Mouse (Mus musculus): ENCODE measurements around the gene Rapgef5. TPM values are rescaled to one million over a fixed set of nuclear protein-coding genes. Genes with fewer than 3 reads are reported as not detected.

Gene Rapgef5
- polyA plus RNA-seq, 1 experiment, result 50.9 TPM

DNA sequence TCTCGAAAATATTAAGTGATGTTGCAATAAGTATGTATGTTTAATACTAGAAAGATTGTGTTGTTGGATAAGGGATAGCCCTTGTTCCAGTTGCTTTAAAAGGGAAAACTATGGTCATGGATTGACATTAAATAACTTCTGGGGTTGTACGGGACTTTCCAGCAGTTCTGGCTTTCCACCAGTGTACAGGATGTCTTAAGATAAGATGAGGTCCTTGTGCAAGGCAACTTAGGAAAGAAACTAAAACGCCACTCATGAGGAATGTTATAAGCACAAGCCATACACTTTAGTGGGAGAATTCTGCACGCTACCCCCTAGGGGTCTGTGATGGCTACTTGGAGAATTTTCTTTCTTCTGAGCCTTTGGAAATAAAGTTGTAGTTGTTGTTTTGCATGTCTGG is 140.7 kb downstream of the Rapgef5 start:
- no peak for TF ChIP-seq POLR2A (IDR thresholded peaks at IDR 0.05; ENCODE audit: borderline replicate concordance, extremely low read depth, insufficient read depth, insufficient read length, poor library complexity, severe bottlenecking)
- TF ChIP-seq CTCF (IDR thresholded peaks at IDR 0.05; ENCODE audit: borderline replicate concordance, extremely low read depth, insufficient read depth, insufficient read length), result no peak
- no peak for DNase-seq (ENCODE audit: low read depth)

DNA sequence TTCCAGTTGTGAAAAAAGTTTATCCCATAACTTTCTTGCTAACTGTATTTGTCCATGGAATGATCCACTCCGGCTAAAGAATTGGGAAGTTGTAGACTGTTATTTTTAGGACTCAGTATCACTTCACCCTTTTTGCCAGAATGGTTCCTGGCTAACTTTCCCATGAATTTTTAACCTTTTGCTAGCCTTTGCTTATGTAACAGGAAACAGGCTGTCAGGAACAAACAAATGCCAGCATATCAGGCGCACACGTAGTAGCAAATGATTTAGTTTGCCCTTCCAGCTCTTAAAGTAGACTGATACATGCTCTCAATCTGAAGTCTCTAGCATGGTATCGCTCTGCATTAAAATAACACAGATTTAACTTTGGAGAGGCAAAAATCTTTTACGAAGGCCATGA is 141.5 kb downstream of the Rapgef5 start:
- DNase-seq (ENCODE audit: low read depth), result no peak
- no peak for TF ChIP-seq CTCF (IDR thresholded peaks at IDR 0.05; ENCODE audit: borderline replicate concordance, extremely low read depth, insufficient read depth, insufficient read length)
- TF ChIP-seq POLR2A (IDR thresholded peaks at IDR 0.05; ENCODE audit: borderline replicate concordance, extremely low read depth, insufficient read depth, insufficient read length, poor library complexity, severe bottlenecking), result no peak

DNA sequence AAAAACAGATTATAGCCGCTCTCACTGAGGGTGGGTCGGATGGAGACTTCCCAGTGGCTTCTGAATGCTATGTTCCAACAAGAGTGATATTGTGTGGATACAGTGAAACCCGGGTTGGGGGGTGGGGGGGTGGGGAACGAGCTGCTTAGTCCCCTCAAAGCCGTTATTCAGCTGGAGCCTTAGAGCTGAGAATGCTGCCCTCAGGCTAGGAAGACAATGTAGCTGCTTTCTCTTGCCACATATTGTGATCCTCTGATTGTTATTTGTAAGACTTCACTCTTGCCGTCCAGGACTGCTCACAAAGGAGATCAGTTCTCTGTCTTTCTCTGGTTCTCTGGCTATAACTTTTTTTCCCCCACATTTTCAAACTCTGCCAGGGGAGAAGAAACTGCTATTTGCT is 142.5 kb downstream of the Rapgef5 start:
- peak; percentile 30 for DNase-seq (ENCODE audit: low read depth)
- TF ChIP-seq CTCF (IDR thresholded peaks at IDR 0.05; ENCODE audit: borderline replicate concordance, extremely low read depth, insufficient read depth, insufficient read length) (no peak), POLR2A (IDR thresholded peaks at IDR 0.05; ENCODE audit: borderline replicate concordance, extremely low read depth, insufficient read depth, insufficient read length, poor library complexity, severe bottlenecking) (no peak)

DNA sequence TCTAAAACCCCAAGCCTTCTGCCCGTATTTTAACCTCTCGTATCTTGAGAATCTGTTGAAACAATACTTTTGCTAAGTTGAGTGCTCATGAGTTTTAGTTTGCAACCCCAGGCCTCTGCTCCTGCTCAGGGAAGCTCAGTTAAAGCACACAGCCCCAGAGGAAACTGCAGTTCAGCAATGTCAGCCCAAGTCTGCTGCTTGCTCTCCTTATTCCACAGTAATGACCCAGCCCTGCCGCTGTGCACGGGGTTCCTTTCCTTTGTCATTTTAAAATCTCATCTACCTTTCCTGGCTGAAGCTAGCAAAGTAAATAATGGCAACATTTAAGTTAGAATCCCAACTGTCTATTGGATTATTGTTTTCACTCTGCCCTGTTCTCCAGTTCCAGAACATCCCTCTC is 144.1 kb downstream of the Rapgef5 start:
- DNase-seq (ENCODE audit: low read depth), result no peak
- TF ChIP-seq CTCF (IDR thresholded peaks at IDR 0.05; ENCODE audit: borderline replicate concordance, extremely low read depth, insufficient read depth, insufficient read length) (no peak), POLR2A (IDR thresholded peaks at IDR 0.05; ENCODE audit: borderline replicate concordance, extremely low read depth, insufficient read depth, insufficient read length, poor library complexity, severe bottlenecking) (no peak)

DNA sequence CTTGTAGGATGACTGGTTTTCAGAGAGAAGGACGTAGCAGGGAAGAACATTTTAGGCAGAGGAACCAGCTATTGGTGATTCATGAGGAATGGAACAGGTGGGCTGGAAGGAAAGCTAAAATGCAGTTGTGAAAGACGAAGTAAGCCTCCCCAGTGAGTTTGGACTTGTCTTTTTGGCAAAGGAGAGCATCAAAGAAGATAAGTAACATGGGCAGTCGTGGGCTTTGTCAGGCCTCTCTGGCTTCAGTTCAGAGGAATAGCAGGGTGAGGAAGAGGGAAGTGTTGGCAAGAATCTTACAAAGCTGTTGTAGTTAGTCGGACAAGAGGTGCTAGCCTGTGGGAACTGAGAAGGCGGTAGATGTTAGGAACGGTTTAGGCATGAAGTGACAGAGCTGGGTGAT is 145.6 kb downstream of the Rapgef5 start:
- DNase-seq (ENCODE audit: low read depth), result no peak
- TF ChIP-seq POLR2A (IDR thresholded peaks at IDR 0.05; ENCODE audit: borderline replicate concordance, extremely low read depth, insufficient read depth, insufficient read length, poor library complexity, severe bottlenecking) (no peak), CTCF (IDR thresholded peaks at IDR 0.05; ENCODE audit: borderline replicate concordance, extremely low read depth, insufficient read depth, insufficient read length) (no peak)

DNA sequence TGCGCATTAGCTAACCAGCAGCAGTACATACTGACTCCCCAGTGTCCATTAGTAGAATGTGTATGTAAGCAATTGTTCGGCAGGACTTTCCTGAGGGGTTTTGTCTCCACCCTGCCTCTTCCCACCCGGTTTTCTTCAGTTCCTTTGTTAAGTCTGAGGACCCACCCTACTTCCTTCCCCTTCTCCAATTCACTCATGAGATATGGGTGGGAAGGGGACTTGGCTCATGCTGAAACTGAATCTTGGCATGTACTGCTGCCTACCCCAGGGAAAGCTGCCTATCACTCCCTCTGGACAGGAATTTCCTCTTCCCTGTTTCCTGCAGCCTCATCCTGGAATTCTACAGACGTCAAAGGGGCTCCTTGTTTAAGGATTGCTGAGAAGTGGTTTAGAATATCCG is 147.4 kb downstream of the Rapgef5 start:
- DNase-seq (ENCODE audit: low read depth), result peak; percentile 18
- TF ChIP-seq POLR2A (IDR thresholded peaks at IDR 0.05; ENCODE audit: borderline replicate concordance, extremely low read depth, insufficient read depth, insufficient read length, poor library complexity, severe bottlenecking), result no peak
- TF ChIP-seq CTCF (IDR thresholded peaks at IDR 0.05; ENCODE audit: borderline replicate concordance, extremely low read depth, insufficient read depth, insufficient read length), result no peak

DNA sequence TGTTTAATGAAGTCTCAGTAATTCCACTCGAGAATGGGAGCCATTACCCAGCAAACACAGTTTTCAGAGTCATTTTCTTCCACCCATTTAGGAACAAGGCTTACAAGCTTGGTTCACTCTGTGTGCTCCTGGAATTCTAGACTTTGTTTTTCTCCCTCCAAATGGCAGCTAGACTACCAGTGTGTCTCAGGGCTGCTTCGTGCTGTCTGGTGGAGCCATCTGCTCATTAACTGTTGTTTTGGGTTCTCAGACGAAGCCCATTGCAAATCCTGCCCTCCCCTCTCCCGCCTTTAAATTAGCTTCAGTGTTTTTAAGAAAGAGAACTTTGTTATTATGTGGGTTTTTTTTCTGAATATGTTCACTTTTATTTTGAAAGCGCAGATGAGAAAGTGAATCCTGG is 148.4 kb downstream of the Rapgef5 start:
- peak; percentile 74 for DNase-seq (ENCODE audit: low read depth)
- no peak for TF ChIP-seq CTCF (IDR thresholded peaks at IDR 0.05; ENCODE audit: borderline replicate concordance, extremely low read depth, insufficient read depth, insufficient read length)
- no peak for TF ChIP-seq POLR2A (IDR thresholded peaks at IDR 0.05; ENCODE audit: borderline replicate concordance, extremely low read depth, insufficient read depth, insufficient read length, poor library complexity, severe bottlenecking)

DNA sequence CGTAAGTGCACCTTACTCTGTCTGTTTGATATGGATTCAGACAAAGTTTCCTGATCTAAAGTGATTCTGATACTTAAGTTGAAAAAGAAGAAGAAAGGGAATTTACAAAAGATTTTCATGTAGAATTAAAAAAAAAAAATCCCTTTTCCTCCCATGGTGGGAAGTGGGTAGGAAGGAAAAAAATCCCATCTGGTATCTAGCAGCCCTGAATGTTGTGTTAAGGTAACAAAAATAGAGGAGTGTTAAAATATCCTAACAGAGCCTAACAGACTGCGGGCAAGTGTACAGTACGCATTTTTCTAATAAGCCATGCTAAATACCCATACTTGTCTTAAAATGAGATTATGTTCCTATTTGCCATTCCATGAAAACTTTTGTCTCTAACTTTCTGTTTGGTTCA is 150.1 kb downstream of the Rapgef5 start:
- no peak for DNase-seq (ENCODE audit: low read depth)
- TF ChIP-seq POLR2A (IDR thresholded peaks at IDR 0.05; ENCODE audit: borderline replicate concordance, extremely low read depth, insufficient read depth, insufficient read length, poor library complexity, severe bottlenecking), result no peak
- no peak for TF ChIP-seq CTCF (IDR thresholded peaks at IDR 0.05; ENCODE audit: borderline replicate concordance, extremely low read depth, insufficient read depth, insufficient read length)

DNA sequence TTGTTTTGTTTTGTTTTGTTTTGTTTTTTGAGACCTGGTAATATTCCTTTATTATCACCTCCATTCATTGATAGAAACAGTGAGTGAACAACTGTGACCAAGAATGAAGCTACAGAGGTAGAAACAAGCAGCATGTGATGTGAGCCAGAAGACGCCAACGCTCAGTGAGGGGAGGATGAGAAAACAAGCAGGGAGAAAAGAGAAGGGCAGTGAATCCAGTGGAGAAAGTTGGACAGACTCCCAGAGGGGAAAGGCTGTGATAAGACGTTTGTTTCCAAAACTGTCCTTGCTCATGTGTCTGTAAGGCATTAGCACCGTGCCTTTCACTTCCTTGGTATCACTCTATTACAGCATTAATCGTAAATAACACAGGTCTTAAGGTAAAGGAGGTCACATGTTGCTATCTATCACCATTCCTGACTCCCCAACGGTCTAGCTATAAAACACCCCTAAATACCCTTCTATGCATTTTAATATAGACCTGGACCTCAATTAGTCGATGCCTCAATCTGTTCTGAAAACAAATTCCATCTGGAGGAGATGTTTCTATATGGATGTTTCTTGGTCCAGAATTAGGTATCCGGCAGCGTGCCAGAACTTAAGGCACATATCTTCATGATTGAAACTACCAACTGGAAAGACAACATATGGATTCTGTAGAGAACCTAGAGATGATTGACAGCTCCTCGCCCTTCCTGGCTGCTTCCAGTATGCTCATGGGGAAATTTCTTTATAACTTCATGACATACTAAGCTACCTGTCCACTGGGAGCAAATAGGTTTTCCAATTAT is 153.5 kb downstream of the Rapgef5 start:
- DNase-seq (ENCODE audit: low read depth), result no peak
- TF ChIP-seq CTCF (IDR thresholded peaks at IDR 0.05; ENCODE audit: borderline replicate concordance, extremely low read depth, insufficient read depth, insufficient read length) (no peak), POLR2A (IDR thresholded peaks at IDR 0.05; ENCODE audit: borderline replicate concordance, extremely low read depth, insufficient read depth, insufficient read length, poor library complexity, severe bottlenecking) (no peak)

DNA sequence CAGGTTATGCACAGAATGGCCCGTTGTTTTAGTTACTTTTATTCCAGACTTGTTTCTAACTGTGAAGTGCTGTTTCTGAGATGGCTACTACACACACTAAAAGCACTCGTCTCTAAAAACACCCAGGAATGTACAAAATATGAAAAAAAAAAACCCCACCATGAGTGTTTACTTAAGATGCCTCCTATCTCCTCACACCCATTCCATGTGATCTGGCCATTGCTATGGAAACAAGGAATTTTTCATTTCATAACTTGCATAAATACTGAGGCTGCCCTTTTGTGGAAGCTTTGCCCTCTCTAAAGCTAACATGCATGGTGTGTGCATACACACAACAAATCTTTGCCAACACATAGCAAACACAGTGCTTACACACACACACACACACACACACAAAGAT is 156.9 kb downstream of the Rapgef5 start:
- no peak for DNase-seq (ENCODE audit: low read depth)
- no peak for TF ChIP-seq CTCF (IDR thresholded peaks at IDR 0.05; ENCODE audit: borderline replicate concordance, extremely low read depth, insufficient read depth, insufficient read length)
- TF ChIP-seq POLR2A (IDR thresholded peaks at IDR 0.05; ENCODE audit: borderline replicate concordance, extremely low read depth, insufficient read depth, insufficient read length, poor library complexity, severe bottlenecking), result no peak

DNA sequence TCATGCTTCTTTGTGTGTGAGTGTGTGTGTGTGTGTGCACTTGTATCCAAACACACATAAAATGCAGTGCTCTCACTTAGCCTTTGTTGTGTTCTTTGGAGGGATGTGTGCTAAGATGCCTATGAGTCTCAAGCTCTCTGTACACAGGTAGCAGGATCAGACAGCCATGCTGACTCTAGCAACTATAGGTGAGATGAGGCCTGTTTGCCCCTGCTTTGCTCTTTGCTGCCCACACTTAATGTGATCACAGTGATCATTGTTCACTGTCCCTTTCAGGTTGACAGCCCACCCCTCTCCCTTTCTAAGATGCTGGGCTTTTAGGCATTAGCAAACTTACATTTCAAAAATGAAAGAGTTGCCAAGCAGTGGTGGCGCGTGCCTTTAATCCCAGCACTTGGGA is 158.2 kb downstream of the Rapgef5 start:
- no peak for TF ChIP-seq CTCF (IDR thresholded peaks at IDR 0.05; ENCODE audit: borderline replicate concordance, extremely low read depth, insufficient read depth, insufficient read length)
- no peak for DNase-seq (ENCODE audit: low read depth)

DNA sequence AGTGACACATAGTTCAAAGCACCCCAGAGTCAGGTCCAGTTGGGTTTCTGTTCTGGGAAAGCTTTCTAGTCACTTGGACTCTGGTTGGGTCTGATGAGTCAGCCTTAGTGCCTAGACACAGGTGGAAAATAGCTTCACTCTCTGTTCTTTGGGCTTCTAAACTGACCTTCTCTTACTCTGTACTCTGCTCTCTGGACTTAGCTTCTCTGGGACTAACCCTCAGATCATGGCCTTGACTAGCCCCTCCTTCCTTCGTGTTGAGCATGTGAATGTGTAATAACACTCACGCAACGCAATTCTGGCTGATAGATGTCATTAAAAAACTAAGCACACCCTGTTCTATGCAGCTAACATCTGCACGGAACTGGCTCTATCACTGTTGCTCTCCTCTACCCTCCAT is 160.0 kb downstream of the Rapgef5 start:
- no peak for TF ChIP-seq CTCF (IDR thresholded peaks at IDR 0.05; ENCODE audit: borderline replicate concordance, extremely low read depth, insufficient read depth, insufficient read length)
- TF ChIP-seq POLR2A (IDR thresholded peaks at IDR 0.05; ENCODE audit: borderline replicate concordance, extremely low read depth, insufficient read depth, insufficient read length, poor library complexity, severe bottlenecking), result no peak
- DNase-seq (ENCODE audit: low read depth), result no peak

All from brain, embryonic 14.5 days (tissue).